Mouse (Mus musculus): Measurements from ENCODE around the gene Rtel1. TPM values are rescaled to one million over a fixed set of nuclear protein-coding genes. Genes with fewer than 3 reads are reported as not detected.

The Rtel1 gene
- polyA plus RNA-seq, 1 experiment: 119 TPM

GRCm38 (mm10) chr2:181381631-181382306 lies 62.2 kb downstream of the Rtel1 start:
- Histone ChIP-seq H3K36me3 (ENCODE audit: control insufficient read depth, insufficient read depth, low read length) (peaks cover 33% of the 10 kb centered on the region), H3K27ac (ENCODE audit: control insufficient read depth, insufficient read depth, low read length) (no peak overlapping the region), H3K27me3 (ENCODE audit: control insufficient read depth, insufficient read depth, low read length) (no peaks in the 10 kb centered on the region), H3K4me3 (ENCODE audit: control insufficient read depth, insufficient read depth, low read length) (peak overlapping the region; percentile 50), H3K4me1 (replicated peaks; ENCODE audit: control insufficient read depth, insufficient read depth, low read length) (peaks cover 16% of the 10 kb centered on the region)
- WGBS: 89% methylated on average over 6 of the region's 6 CpGs
- no peak for DNase-seq
- no peak for TF ChIP-seq CTCF (IDR thresholded peaks at IDR 0.05; ENCODE audit: borderline replicate concordance, control insufficient read depth, extremely low read depth, insufficient read depth, low read length, poor library complexity)
- TF ChIP-seq POLR2A (IDR thresholded peaks at IDR 0.05; ENCODE audit: control insufficient read depth, extremely low read depth, insufficient read depth, low read length, poor library complexity): no peak

GRCm38 (mm10) chr2:181384463-181384862 lies 64.9 kb downstream of the Rtel1 start:
- DNase-seq: no peak
- H3K4me3 ChIP-seq (ENCODE audit: control insufficient read depth, insufficient read depth, low read length): no peak overlapping the region
- peaks cover 23% of the 10 kb centered on the region for H3K36me3 ChIP-seq (ENCODE audit: control insufficient read depth, insufficient read depth, low read length)
- peaks cover 10% of the 10 kb centered on the region for H3K4me1 ChIP-seq (replicated peaks; ENCODE audit: control insufficient read depth, insufficient read depth, low read length)
- H3K27me3 ChIP-seq (ENCODE audit: control insufficient read depth, insufficient read depth, low read length): no peaks in the 10 kb centered on the region
- 95% methylated on average over 7 of the region's 7 CpGs for WGBS
- TF ChIP-seq CTCF (IDR thresholded peaks at IDR 0.05; ENCODE audit: borderline replicate concordance, control insufficient read depth, extremely low read depth, insufficient read depth, low read length, poor library complexity) (no peak), POLR2A (IDR thresholded peaks at IDR 0.05; ENCODE audit: control insufficient read depth, extremely low read depth, insufficient read depth, low read length, poor library complexity) (no peak)
- no peak overlapping the region for H3K27ac ChIP-seq (ENCODE audit: control insufficient read depth, insufficient read depth, low read length)

GRCm38 (mm10) chr2:181384919-181385391 lies 65.4 kb downstream of the Rtel1 start:
- Histone ChIP-seq H3K4me3 (ENCODE audit: control insufficient read depth, insufficient read depth, low read length) (no peak overlapping the region), H3K4me1 (replicated peaks; ENCODE audit: control insufficient read depth, insufficient read depth, low read length) (peaks cover 10% of the 10 kb centered on the region), H3K27ac (ENCODE audit: control insufficient read depth, insufficient read depth, low read length) (no peak overlapping the region), H3K36me3 (ENCODE audit: control insufficient read depth, insufficient read depth, low read length) (peaks cover 18% of the 10 kb centered on the region), H3K27me3 (ENCODE audit: control insufficient read depth, insufficient read depth, low read length) (no peaks in the 10 kb centered on the region)
- 93% methylated on average over 4 of the region's 4 CpGs for WGBS
- no peak for DNase-seq
- TF ChIP-seq POLR2A (IDR thresholded peaks at IDR 0.05; ENCODE audit: control insufficient read depth, extremely low read depth, insufficient read depth, low read length, poor library complexity) (no peak), CTCF (IDR thresholded peaks at IDR 0.05; ENCODE audit: borderline replicate concordance, control insufficient read depth, extremely low read depth, insufficient read depth, low read length, poor library complexity) (no peak)

GRCm38 (mm10) chr2:181385885-181386284 lies 66.3 kb downstream of the Rtel1 start:
- no peak overlapping the region for H3K27ac ChIP-seq (ENCODE audit: control insufficient read depth, insufficient read depth, low read length)

GRCm38 (mm10) chr2:181386663-181387210 lies 67.2 kb downstream of the Rtel1 start:
- no peaks in the 10 kb centered on the region for H3K27me3 ChIP-seq (ENCODE audit: control insufficient read depth, insufficient read depth, low read length)
- H3K4me1 ChIP-seq (replicated peaks; ENCODE audit: control insufficient read depth, insufficient read depth, low read length): peaks cover under 1% of the 10 kb centered on the region; the same call in 1 of the 2 replicates
- TF ChIP-seq CTCF (IDR thresholded peaks at IDR 0.05; ENCODE audit: borderline replicate concordance, control insufficient read depth, extremely low read depth, insufficient read depth, low read length, poor library complexity) (no peak), POLR2A (IDR thresholded peaks at IDR 0.05; ENCODE audit: control insufficient read depth, extremely low read depth, insufficient read depth, low read length, poor library complexity) (no peak)
- 93% methylated on average over 4 of the region's 4 CpGs for WGBS
- no peak overlapping the region for H3K27ac ChIP-seq (ENCODE audit: control insufficient read depth, insufficient read depth, low read length)
- H3K36me3 ChIP-seq (ENCODE audit: control insufficient read depth, insufficient read depth, low read length): peaks cover 15% of the 10 kb centered on the region
- no peak for DNase-seq
- no peak overlapping the region for H3K4me3 ChIP-seq (ENCODE audit: control insufficient read depth, insufficient read depth, low read length)

More at GRCm38 (mm10) chr2:181385885-181386284, 66.3 kb downstream of the Rtel1 start:
- 93% methylated on average over 3 of the region's 3 CpGs for WGBS
- Histone ChIP-seq H3K36me3 (ENCODE audit: control insufficient read depth, insufficient read depth, low read length) (peaks cover 15% of the 10 kb centered on the region), H3K4me1 (replicated peaks; ENCODE audit: control insufficient read depth, insufficient read depth, low read length) (peaks cover 5% of the 10 kb centered on the region), H3K4me3 (ENCODE audit: control insufficient read depth, insufficient read depth, low read length) (no peak overlapping the region), H3K27me3 (ENCODE audit: control insufficient read depth, insufficient read depth, low read length) (no peaks in the 10 kb centered on the region)
- no peak for TF ChIP-seq POLR2A (IDR thresholded peaks at IDR 0.05; ENCODE audit: control insufficient read depth, extremely low read depth, insufficient read depth, low read length, poor library complexity)
- TF ChIP-seq CTCF (IDR thresholded peaks at IDR 0.05; ENCODE audit: borderline replicate concordance, control insufficient read depth, extremely low read depth, insufficient read depth, low read length, poor library complexity): no peak
- no peak for DNase-seq

GRCm38 (mm10) chr2:181390136-181390870 lies 70.8 kb downstream of the Rtel1 start:
- no peaks in the 10 kb centered on the region for H3K4me1 ChIP-seq (replicated peaks; ENCODE audit: control insufficient read depth, insufficient read depth, low read length)
- H3K27ac ChIP-seq (ENCODE audit: control insufficient read depth, insufficient read depth, low read length): no peak overlapping the region
- no peak overlapping the region for H3K4me3 ChIP-seq (ENCODE audit: control insufficient read depth, insufficient read depth, low read length)
- no peaks in the 10 kb centered on the region for H3K27me3 ChIP-seq (ENCODE audit: control insufficient read depth, insufficient read depth, low read length)
- WGBS: 85% methylated on average over 4 of the region's 4 CpGs
- TF ChIP-seq CTCF (IDR thresholded peaks at IDR 0.05; ENCODE audit: borderline replicate concordance, control insufficient read depth, extremely low read depth, insufficient read depth, low read length, poor library complexity) (no peak), POLR2A (IDR thresholded peaks at IDR 0.05; ENCODE audit: control insufficient read depth, extremely low read depth, insufficient read depth, low read length, poor library complexity) (no peak)
- DNase-seq: no peak
- H3K36me3 ChIP-seq (ENCODE audit: control insufficient read depth, insufficient read depth, low read length): 0 out of 2 replicates have a peak, but pooled peaks cover 3% of the 10 kb centered on the region
